In genomic region chr14:93891371-93891746, GRCm38 (mm10) we compare ENCODE assay signal across 9 mouse cellular contexts. TPM values are rescaled to one million over a fixed set of nuclear protein-coding genes. Genes with fewer than 3 reads are reported as not detected.
DNase-seq lines count a peak whose midpoint lies in the region; ATAC-seq and TF ChIP-seq lines count a peak whose summit lies in the region.
"Had no signal": no experiment of that assay in that cellular context is flagged by ENCODE, and none has a peak within 500 bp of the region (broad histone marks: within the 10 kb centered on the region; RNA-seq: fewer than 3 reads in every experiment).

No protein-coding gene starts in this region.

- no peak overlapping the region for H3ac ChIP-seq in myocyte (ENCODE audit: control insufficient read depth, insufficient read length)

- H3K4me2 ChIP-seq in lung, postnatal 0 days (replicated peaks; ENCODE audit: low read depth, low read length), result peak overlapping the region; percentile 85
- H3K4me2 ChIP-seq in intestine, embryonic 14.5 days (ENCODE audit: low read length), result peak overlapping the region; percentile 88
- peak overlapping the region; percentile 63 for H3K4me2 ChIP-seq in myocyte (ENCODE audit: low read depth)

- no peak for ATAC-seq in lung, postnatal 0 days
- ATAC-seq in intestine, embryonic 14.5 days (replicated peaks; ENCODE audit: low FRiP score, low TSS enrichment, low read depth), result peak; percentile 17; the same call in 1 of the 2 replicates

- no peak overlapping the region for H3K9ac ChIP-seq in lung, postnatal 0 days (replicated peaks; ENCODE audit: low read depth)
- peak overlapping the region; percentile 49 for H3K9ac ChIP-seq in intestine, embryonic 14.5 days (ENCODE audit: low read length)

- TF ChIP-seq POLR2A in myocyte (IDR thresholded peaks at IDR 0.05; ENCODE audit: insufficient read length, low read depth), result no peak

- peak overlapping the region; percentile 53 for H3K4me3 ChIP-seq in lung, postnatal 0 days (ENCODE audit: low read depth, low read length)
- peak overlapping the region; percentile 55 for H3K4me3 ChIP-seq in intestine, embryonic 14.5 days (ENCODE audit: low read depth, low read length)
- no peak overlapping the region for H3K4me3 ChIP-seq in myocyte

- TF ChIP-seq CTCF in lung, postnatal 0 days (IDR thresholded peaks at IDR 0.05), result no peak

- H3K9me3 ChIP-seq in lung, postnatal 0 days (ENCODE audit: low read length), result no peaks in the 10 kb centered on the region
- no peaks in the 10 kb centered on the region for H3K9me3 ChIP-seq in intestine, embryonic 14.5 days (ENCODE audit: control insufficient read depth, low read length)

- H3K27me3 ChIP-seq in lung, postnatal 0 days (replicated peaks; ENCODE audit: insufficient read depth, low read length), result no peaks in the 10 kb centered on the region
- no peaks in the 10 kb centered on the region for H3K27me3 ChIP-seq in intestine, embryonic 14.5 days (replicated peaks; ENCODE audit: control insufficient read depth, insufficient read depth, low read length)
- H3K27me3 ChIP-seq in myocyte (ENCODE audit: control insufficient read depth, insufficient read depth, insufficient read length), result no peaks in the 10 kb centered on the region

- 2% methylated on average over 13 of the region's 13 CpGs for WGBS in lung, postnatal 0 days
- WGBS in intestine, embryonic 14.5 days, result 0% methylated on average over 13 of the region's 13 CpGs

- DNase-seq in adrenal gland, postnatal 10 days, result peak; percentile 9
- no peak for DNase-seq in adrenal gland, adult 8-10 months
- no peak for DNase-seq in lung, postnatal 0 days (ENCODE audit: low spot score)
- DNase-seq in lung, postnatal 25 days (ENCODE audit: low spot score), result no peak
- DNase-seq in intestine, embryonic 14.5 days (ENCODE audit: low spot score), result peak; percentile 69
- DNase-seq in thymus, postnatal 0 days (ENCODE audit: low spot score), result no peak
- DNase-seq in gastrocnemius, adult 8-10 months (ENCODE audit: low spot score in 2 of 2), result no peak

- H3K36me3 ChIP-seq in lung, postnatal 0 days (ENCODE audit: insufficient read depth, low read length), result no peaks in the 10 kb centered on the region
- no peaks in the 10 kb centered on the region for H3K36me3 ChIP-seq in intestine, embryonic 14.5 days (ENCODE audit: control insufficient read depth, insufficient read depth, low read length)
- H3K36me3 ChIP-seq in myocyte (ENCODE audit: control insufficient read depth, insufficient read depth), result no peaks in the 10 kb centered on the region

- TF ChIP-seq EP300 in lung, postnatal 0 days (IDR thresholded peaks at IDR 0.05), result no peak

- peaks cover 8% of the 10 kb centered on the region; the same call in 1 of the 2 replicates for H3K4me1 ChIP-seq in lung, postnatal 0 days (ENCODE audit: insufficient read depth, low read depth, low read length)
- H3K4me1 ChIP-seq in intestine, embryonic 14.5 days (replicated peaks; ENCODE audit: control insufficient read depth, insufficient read depth, low read length), result peaks cover 4% of the 10 kb centered on the region

- no peaks in the 10 kb centered on the region for H3K79me2 ChIP-seq in myocyte (ENCODE audit: control insufficient read depth, insufficient read depth)

- H3K27ac ChIP-seq in lung, postnatal 0 days (ENCODE audit: low read length), result no peak overlapping the region
- H3K27ac ChIP-seq in intestine, embryonic 14.5 days (ENCODE audit: low read depth), result peak overlapping the region; percentile 59; the same call in 1 of the 2 replicates
- H3K27ac ChIP-seq: macrophage had no signal

TF ChIP-seq in myocyte, 11 proteins besides CTCF, POLR2A, EP300 and RAD21:
- TF ChIP-seq TCF12 (IDR thresholded peaks at IDR 0.05; ENCODE audit: insufficient read depth, poor library complexity, severe bottlenecking) (no peak), REST (IDR thresholded peaks at IDR 0.05; ENCODE audit: insufficient read depth, insufficient read length) (no peak), USF1 (IDR thresholded peaks at IDR 0.05; ENCODE audit: low read depth) (no peak), E2F4 (IDR thresholded peaks at IDR 0.05; ENCODE audit: insufficient read depth) (no peak), MYOG (IDR thresholded peaks at IDR 0.05; ENCODE audit: control insufficient read depth in 1 of 3, insufficient read depth in 1 of 3, insufficient read length in 2 of 3, low read depth in 2 of 3) (no peak), MYOD1 (IDR thresholded peaks at IDR 0.05; ENCODE audit: control insufficient read depth in 1 of 3, insufficient read length in 2 of 3, low read depth in 2 of 3) (no peak), POLR2AphosphoS2 (IDR thresholded peaks at IDR 0.05; ENCODE audit: insufficient read length, low read depth) (no peak), TCF3 (IDR thresholded peaks at IDR 0.05; ENCODE audit: insufficient read length, low read depth) (no peak)

RNA-seq across cellular contexts. Expression of gene Pcdh9, which starts 0.9 kb away (rescaled TPM):
- total RNA-seq in adrenal gland, postnatal 10 days (2021), result 1 to 10 TPM; 2.9 to 5.4 TPM
- 1 to 10 TPM; 2.0 to 2.6 (median 2.4) TPM for total RNA-seq in adrenal gland, adult 8-10 months (2022)
- polyA plus RNA-seq in lung, postnatal 0 days (2015; fragmentation: Nextera tagmentation; extraction: Ambion mirVana), result 1.4 and 1.8 TPM in 2 replicates
- 23.1 and 23.3 TPM in 2 replicates for polyA plus RNA-seq in intestine, embryonic 14.5 days (2014; fragmentation: Nextera tagmentation; extraction: Ambion mirVana)
- 0.02 TPM for polyA plus RNA-seq in myocyte (2012; fragmentation: generic; extraction: Trizol)
- polyA plus RNA-seq in thymus, postnatal 0 days (2015; fragmentation: Nextera tagmentation; extraction: Ambion mirVana), result 0.45 and 0.79 TPM in 2 replicates
- total RNA-seq in gastrocnemius, adult 8-10 months (2022), result under 1 TPM; 0.17 to 0.48 (median 0.39) TPM
- polyA plus RNA-seq: macrophage had no signal

Comparison
In these comparisons a context has a peak if more than half of its experiments do, and no peak if none do; other contexts are left out.
1. DNase-seq: peak in adrenal gland, postnatal 10 days (single experiment) and intestine, embryonic 14.5 days (single experiment); none in adrenal gland, adult 8-10 months (single experiment), lung, postnatal 0 days (single experiment), lung, postnatal 25 days (single experiment), thymus, postnatal 0 days (single experiment) and gastrocnemius, adult 8-10 months (0 of 2).
2. Peak in every context shown above with its lines, with median percentiles within 50 percentile points of each other: H3K4me2 ChIP-seq.